Comparison of ENCODE assay signal across 9 mouse cellular contexts in genomic region chr6:72565506-72565905, GRCm38 (mm10). TPM values are rescaled to one million over a fixed set of nuclear protein-coding genes. Genes with fewer than 3 reads are reported as not detected.
DNase-seq lines count a peak whose midpoint lies in the region; ATAC-seq and TF ChIP-seq lines count a peak whose summit lies in the region.
"Had no signal": no experiment of that assay in that cellular context is flagged by ENCODE, and none has a peak within 500 bp of the region (broad histone marks: within the 10 kb centered on the region; RNA-seq: fewer than 3 reads in every experiment).

No protein-coding gene starts in this region.

- no peaks in the 10 kb centered on the region for H3K9me3 ChIP-seq in lung, embryonic 14.5 days (ENCODE audit: low read depth, low read length)
- no peaks in the 10 kb centered on the region for H3K9me3 ChIP-seq in lung, postnatal 0 days (ENCODE audit: low read length)
- H3K9me3 ChIP-seq in intestine, embryonic 16.5 days (ENCODE audit: control insufficient read depth, low read length) = no peaks in the 10 kb centered on the region
- no peaks in the 10 kb centered on the region for H3K9me3 ChIP-seq in neural tube, embryonic 15.5 days (replicated peaks)
- H3K9me3 ChIP-seq: embryonic facial prominence, embryonic 15.5 days had no signal

- peak overlapping the region; percentile 43; the same call in 1 of the 2 replicates for H3K27ac ChIP-seq in gastrocnemius, adult 2 months
- no peak overlapping the region for H3K27ac ChIP-seq in lung, embryonic 14.5 days (ENCODE audit: low read depth)
- no peak overlapping the region for H3K27ac ChIP-seq in lung, postnatal 0 days (ENCODE audit: low read length)
- no peak overlapping the region for H3K27ac ChIP-seq in intestine, embryonic 16.5 days (ENCODE audit: low read length)
- no peak overlapping the region for H3K27ac ChIP-seq in neural tube, embryonic 15.5 days (replicated peaks)
- H3K27ac ChIP-seq: embryonic facial prominence, embryonic 15.5 days had no signal

- no peak for DNase-seq in gastrocnemius, adult 2 months
- no peak for DNase-seq in gastrocnemius, adult 18-20 months (ENCODE audit: low spot score)
- no peak for DNase-seq in lung, embryonic 14.5 days
- DNase-seq in lung, postnatal 0 days (ENCODE audit: low spot score) = no peak
- DNase-seq in left cerebral cortex, postnatal 25 days (ENCODE audit: low spot score in 2 of 2) = no peak

- no peaks in the 10 kb centered on the region for H3K27me3 ChIP-seq in lung, embryonic 14.5 days (ENCODE audit: insufficient read depth, low read length)
- no peaks in the 10 kb centered on the region for H3K27me3 ChIP-seq in lung, postnatal 0 days (replicated peaks; ENCODE audit: insufficient read depth, low read length)
- H3K27me3 ChIP-seq in intestine, embryonic 16.5 days (replicated peaks; ENCODE audit: control insufficient read depth, insufficient read depth, low read length) = no peaks in the 10 kb centered on the region
- H3K27me3 ChIP-seq in neural tube, embryonic 15.5 days (replicated peaks) = no peaks in the 10 kb centered on the region
- H3K27me3 ChIP-seq: embryonic facial prominence, embryonic 15.5 days had no signal

- TF ChIP-seq CTCF in gastrocnemius, adult 2 months (IDR thresholded peaks at IDR 0.05) = no peak
- TF ChIP-seq CTCF in lung, embryonic 14.5 days (IDR thresholded peaks at IDR 0.05; ENCODE audit: low read depth) = no peak
- no peak for TF ChIP-seq CTCF in lung, postnatal 0 days (IDR thresholded peaks at IDR 0.05)

- no peaks in the 10 kb centered on the region for H3K4me1 ChIP-seq in lung, embryonic 14.5 days (ENCODE audit: insufficient read depth)
- H3K4me1 ChIP-seq in lung, postnatal 0 days (ENCODE audit: insufficient read depth, low read depth, low read length) = no peaks in the 10 kb centered on the region
- peaks cover 6% of the 10 kb centered on the region for H3K4me1 ChIP-seq in intestine, embryonic 16.5 days (ENCODE audit: control insufficient read depth, insufficient read depth, low read length)
- H3K4me1 ChIP-seq in neural tube, embryonic 15.5 days = peaks cover 7% of the 10 kb centered on the region; the same call in 1 of the 2 replicates

- intact Hi-C loops in gastrocnemius, adult 2 months (cut with DNase I) = no loop called here
- intact Hi-C loops in left cerebral cortex, postnatal 25 days (cut with DNase I) = no loop called here

- H3K4me2 ChIP-seq in lung, embryonic 14.5 days = no peak overlapping the region
- no peak overlapping the region for H3K4me2 ChIP-seq in lung, postnatal 0 days (replicated peaks; ENCODE audit: low read depth, low read length)
- H3K4me2 ChIP-seq in intestine, embryonic 16.5 days (ENCODE audit: low read depth, low read length) = 0 out of 2 replicates have a peak overlapping the region, but pooled peaks have one; percentile 7
- peak overlapping the region; percentile 22 for H3K4me2 ChIP-seq in neural tube, embryonic 15.5 days
- H3K4me2 ChIP-seq: embryonic facial prominence, embryonic 15.5 days had no signal

- no peak overlapping the region for H3K4me3 ChIP-seq in gastrocnemius, adult 2 months
- no peak overlapping the region for H3K4me3 ChIP-seq in lung, embryonic 14.5 days (ENCODE audit: low read depth, low read length)
- no peak overlapping the region for H3K4me3 ChIP-seq in lung, postnatal 0 days (ENCODE audit: low read depth, low read length)
- no peak overlapping the region for H3K4me3 ChIP-seq in intestine, embryonic 16.5 days (ENCODE audit: low read length)
- no peak overlapping the region for H3K4me3 ChIP-seq in neural tube, embryonic 15.5 days (replicated peaks)
- H3K4me3 ChIP-seq: embryonic facial prominence, embryonic 15.5 days had no signal

- ATAC-seq in lung, embryonic 14.5 days (ENCODE audit: insufficient read depth) = 0 out of 2 replicates have a peak, but pooled peaks have one; percentile 25
- ATAC-seq in lung, postnatal 0 days = no peak
- ATAC-seq in intestine, embryonic 16.5 days = peak; percentile 59
- peak; percentile 19; the same call in 1 of the 2 replicates for ATAC-seq in neural tube, embryonic 15.5 days (ENCODE audit: low FRiP score)
- ATAC-seq in monocyte, adult 5-6 weeks (replicated peaks; ENCODE audit: insufficient number of reproducible peaks, low FRiP score, low TSS enrichment, poor library complexity, severe bottlenecking) = no peak

- 68% methylated on average over 7 of the region's 7 CpGs for WGBS in lung, embryonic 14.5 days
- whole genome bisulfite sequencing in lung, postnatal 0 days = 64% methylated on average over 7 of the region's 7 CpGs
- WGBS in intestine, embryonic 16.5 days = 63% methylated on average over 7 of the region's 7 CpGs
- 73% methylated on average over 7 of the region's 7 CpGs for WGBS in neural tube, embryonic 15.5 days

- TF ChIP-seq EP300 in lung, postnatal 0 days (IDR thresholded peaks at IDR 0.05) = no peak

- peaks cover 3% of the 10 kb centered on the region; the same call in 1 of the 2 replicates for H3K36me3 ChIP-seq in lung, embryonic 14.5 days (ENCODE audit: insufficient read depth)
- no peaks in the 10 kb centered on the region; the same call in 1 of the 2 replicates for H3K36me3 ChIP-seq in lung, postnatal 0 days (ENCODE audit: insufficient read depth, low read length)
- no peaks in the 10 kb centered on the region; the same call in 1 of the 2 replicates for H3K36me3 ChIP-seq in intestine, embryonic 16.5 days (ENCODE audit: control insufficient read depth, insufficient read depth, low read length)
- H3K36me3 ChIP-seq in neural tube, embryonic 15.5 days = 0 out of 2 replicates have a peak, but pooled peaks cover 12% of the 10 kb centered on the region

- no peak overlapping the region for H3K9ac ChIP-seq in lung, embryonic 14.5 days
- H3K9ac ChIP-seq in lung, postnatal 0 days (replicated peaks; ENCODE audit: low read depth) = no peak overlapping the region
- peak overlapping the region; percentile 25; the same call in 1 of the 2 replicates for H3K9ac ChIP-seq in intestine, embryonic 16.5 days (ENCODE audit: low read depth, low read length)
- no peak overlapping the region for H3K9ac ChIP-seq in neural tube, embryonic 15.5 days (replicated peaks)
- H3K9ac ChIP-seq: embryonic facial prominence, embryonic 15.5 days had no signal

RNA-seq across cellular contexts. Expression of gene Capg, which starts 21.3 kb away (rescaled TPM):
- total RNA-seq in gastrocnemius, adult 2 months (2021) = 1 to 10 TPM; 6.8 to 9.7 TPM
- total RNA-seq in gastrocnemius, adult 18-20 months (2021) = 10 to 100 TPM in 1 of 2 experiments, 1 to 10 TPM in 1; 9.2 to 14.3 TPM
- polyA plus RNA-seq in lung, embryonic 14.5 days (2014; fragmentation: Nextera tagmentation; extraction: Ambion mirVana) = 40.5 and 45.9 TPM in 2 replicates
- 136 and 148 TPM in 2 replicates for polyA plus RNA-seq in lung, postnatal 0 days (2015; fragmentation: Nextera tagmentation; extraction: Ambion mirVana)
- polyA plus RNA-seq in intestine, embryonic 16.5 days (2015; fragmentation: Nextera tagmentation; extraction: Ambion mirVana) = 33.1 and 35.2 TPM in 2 replicates
- 8.4 and 23.4 TPM in 2 replicates for polyA plus RNA-seq in neural tube, embryonic 15.5 days (2015; fragmentation: Nextera tagmentation; extraction: Ambion mirVana)
- total RNA-seq in monocyte, adult 5-6 weeks (2017) = 54.4 to 71.6 TPM (median 54.8 TPM) in 3 replicates
- 1 to 10 TPM; 1.9 to 2.9 TPM for total RNA-seq in left cerebral cortex, postnatal 25 days (2021)

RNA-seq across cellular contexts. Expression of gene Elmod3, which starts 32.7 kb away (rescaled TPM):
- total RNA-seq in gastrocnemius, adult 2 months (2021) = 1 to 10 TPM; 7.7 to 9.8 TPM
- 1 to 10 TPM; 7.3 to 8.7 TPM for total RNA-seq in gastrocnemius, adult 18-20 months (2021)
- polyA plus RNA-seq in lung, embryonic 14.5 days (2014; fragmentation: Nextera tagmentation; extraction: Ambion mirVana) = 15.9 and 16.2 TPM in 2 replicates
- 15.9 and 19.7 TPM in 2 replicates for polyA plus RNA-seq in lung, postnatal 0 days (2015; fragmentation: Nextera tagmentation; extraction: Ambion mirVana)
- polyA plus RNA-seq in intestine, embryonic 16.5 days (2015; fragmentation: Nextera tagmentation; extraction: Ambion mirVana) = 15.6 and 15.8 TPM in 2 replicates
- polyA plus RNA-seq in neural tube, embryonic 15.5 days (2015; fragmentation: Nextera tagmentation; extraction: Ambion mirVana) = 14.3 and 16.6 TPM in 2 replicates
- total RNA-seq in monocyte, adult 5-6 weeks (2017) = 7.6 to 8.8 TPM (median 8.0 TPM) in 3 replicates
- 10 to 100 TPM; 18.0 to 18.3 TPM for total RNA-seq in left cerebral cortex, postnatal 25 days (2021)

RNA-seq across cellular contexts. Expression of gene Retsat, which starts 32.8 kb away (rescaled TPM):
- 10 to 100 TPM; 56.1 to 98.6 TPM for total RNA-seq in gastrocnemius, adult 2 months (2021)
- 10 to 100 TPM; 62.7 to 71.1 TPM for total RNA-seq in gastrocnemius, adult 18-20 months (2021)
- polyA plus RNA-seq in lung, embryonic 14.5 days (2014; fragmentation: Nextera tagmentation; extraction: Ambion mirVana) = 17.2 and 18.4 TPM in 2 replicates
- 38.9 and 42.7 TPM in 2 replicates for polyA plus RNA-seq in lung, postnatal 0 days (2015; fragmentation: Nextera tagmentation; extraction: Ambion mirVana)
- 41.1 and 44.0 TPM in 2 replicates for polyA plus RNA-seq in intestine, embryonic 16.5 days (2015; fragmentation: Nextera tagmentation; extraction: Ambion mirVana)
- 4.9 and 8.2 TPM in 2 replicates for polyA plus RNA-seq in neural tube, embryonic 15.5 days (2015; fragmentation: Nextera tagmentation; extraction: Ambion mirVana)
- 2.9 to 10.9 TPM (median 6.6 TPM) in 3 replicates for total RNA-seq in monocyte, adult 5-6 weeks (2017)
- 10 to 100 TPM; 46.2 to 60.5 TPM for total RNA-seq in left cerebral cortex, postnatal 25 days (2021)

RNA-seq across cellular contexts. Expression of gene Sh2d6, which starts 44.0 kb away (rescaled TPM):
- total RNA-seq in gastrocnemius, adult 2 months (2021) = under 1 TPM; 0.59 to 0.99 TPM
- 1 to 10 TPM in 1 of 2 experiments, under 1 TPM in 1; 0.93 to 1.3 TPM for total RNA-seq in gastrocnemius, adult 18-20 months (2021)
- polyA plus RNA-seq in lung, embryonic 14.5 days (2014; fragmentation: Nextera tagmentation; extraction: Ambion mirVana) = not detected in 2 replicates
- polyA plus RNA-seq in lung, postnatal 0 days (2015; fragmentation: Nextera tagmentation; extraction: Ambion mirVana) = not detected in 2 replicates
- polyA plus RNA-seq in intestine, embryonic 16.5 days (2015; fragmentation: Nextera tagmentation; extraction: Ambion mirVana) = 0.32 and 0.42 TPM in 2 replicates
- polyA plus RNA-seq in neural tube, embryonic 15.5 days (2015; fragmentation: Nextera tagmentation; extraction: Ambion mirVana) = 0.24 and 0.70 TPM in 2 replicates
- total RNA-seq in monocyte, adult 5-6 weeks (2017) = 0.75 TPM in 1 of 3 replicates, not detected in the others
- under 1 TPM; 0.28 to 0.94 TPM for total RNA-seq in left cerebral cortex, postnatal 25 days (2021)

RNA-seq across cellular contexts. Expression of gene Tgoln1, which starts 51.3 kb away (rescaled TPM):
- total RNA-seq in gastrocnemius, adult 2 months (2021) = 10 to 100 TPM; 23.2 to 29.0 TPM
- 10 to 100 TPM; 24.0 to 27.9 TPM for total RNA-seq in gastrocnemius, adult 18-20 months (2021)
- 40.4 and 43.2 TPM in 2 replicates for polyA plus RNA-seq in lung, embryonic 14.5 days (2014; fragmentation: Nextera tagmentation; extraction: Ambion mirVana)
- 120 and 155 TPM in 2 replicates for polyA plus RNA-seq in lung, postnatal 0 days (2015; fragmentation: Nextera tagmentation; extraction: Ambion mirVana)
- 48.8 and 57.5 TPM in 2 replicates for polyA plus RNA-seq in intestine, embryonic 16.5 days (2015; fragmentation: Nextera tagmentation; extraction: Ambion mirVana)
- 36.3 and 38.0 TPM in 2 replicates for polyA plus RNA-seq in neural tube, embryonic 15.5 days (2015; fragmentation: Nextera tagmentation; extraction: Ambion mirVana)
- total RNA-seq in monocyte, adult 5-6 weeks (2017) = 123 to 195 TPM (median 136 TPM) in 3 replicates
- 10 to 100 TPM; 87.7 to 91.5 TPM for total RNA-seq in left cerebral cortex, postnatal 25 days (2021)

Comparison
In these comparisons a context has a peak if more than half of its experiments do, and no peak if none do; other contexts are left out.
1. ATAC-seq: peak in lung, embryonic 14.5 days (single experiment), intestine, embryonic 16.5 days (single experiment) and neural tube, embryonic 15.5 days (single experiment); none in lung, postnatal 0 days (single experiment) and monocyte, adult 5-6 weeks (single experiment).
2. H3K4me2 ChIP-seq: peak in intestine, embryonic 16.5 days (single experiment) and neural tube, embryonic 15.5 days (single experiment); none in lung, embryonic 14.5 days (single experiment) and lung, postnatal 0 days (single experiment).